Mouse (Mus musculus) heart, adult 2 months (tissue): Measurements from ENCODE around the gene Slc22a20. TPM values are rescaled to one million over a fixed set of nuclear protein-coding genes. Genes with fewer than 3 reads are reported as not detected.
A peak's percentile ranks its signal among the peaks of the same experiment; 100 is the strongest.

ENCODE experiments used
- DNase-seq, 2 experiments: peaks; one replicate each; pipeline ENCODE4 v3.0.0; 2021
- H3K27ac ChIP-seq: fragments of 200-600 bp; 2 replicates; pipeline ENCODE4 v1.8.1; 2022
- H3K27me3 ChIP-seq: fragments of 200-500 bp; 2 replicates; pipeline ENCODE4 v1.6.1; 2012; ENCODE audit warnings: mild to moderate bottlenecking, low read length, inconsistent platforms, mixed read lengths; ENCODE audit not compliant: control insufficient read depth, insufficient read depth
- H3K36me3 ChIP-seq: fragments of 200-500 bp; 2 replicates; pipeline ENCODE4 v1.6.1; 2012; ENCODE audit warnings: low read length, inconsistent platforms; ENCODE audit not compliant: control insufficient read depth, insufficient read depth
- H3K4me1 ChIP-seq: fragments of 200-500 bp; 2 replicates; pipeline ENCODE4 v1.6.1; 2011; ENCODE audit warnings: low read length; ENCODE audit not compliant: control insufficient read depth, insufficient read depth
- H3K4me3 ChIP-seq: fragments of 200-600 bp; 2 replicates; pipeline ENCODE4 v1.8.1; 2022
- H3K79me2 ChIP-seq: fragments of 200-500 bp; replicated peaks from 2 replicates; pipeline ENCODE4 v1.6.1; 2012; ENCODE audit warnings: mild to moderate bottlenecking, inconsistent platforms, low read length, moderate library complexity, mixed read lengths; ENCODE audit not compliant: control insufficient read depth, insufficient read depth
- H3K9ac ChIP-seq: fragments of 200-500 bp; 2 replicates; pipeline ENCODE4 v1.6.1; 2012; ENCODE audit warnings: low read depth, mild to moderate bottlenecking, control low read depth, inconsistent platforms, low read length, mixed read lengths
- CTCF ChIP-seq: fragments of 200-600 bp; IDR thresholded peaks from 2 replicates; pipeline ENCODE4 v1.8.1; 2022; ENCODE audit warnings: antibody characterized with exemption, mild to moderate bottlenecking, moderate library complexity
- EP300 ChIP-seq: fragments of 200-500 bp; IDR thresholded peaks from 2 replicates; pipeline ENCODE4 v1.6.1; 2011; ENCODE audit warnings: low read depth, low read length, control low read depth; ENCODE audit not compliant: insufficient read depth
- POLR2A ChIP-seq: fragments of 200-500 bp; IDR thresholded peaks from 2 replicates; pipeline ENCODE4 v1.6.1; 2011; ENCODE audit warnings: mild to moderate bottlenecking, low read depth, low read length, control low read depth; ENCODE audit not compliant: insufficient read depth
- WGBS: fragments of 180-500 bp; shearing (Covaris S2); methylation state at CpG from one replicate; pipeline ENCODE4 v1.1.7; 2018; 5-methylcytosine and 5-hydroxymethylcytosine counted together
- intact Hi-C: fragments of 180-260 bp; cut with DNase I; formaldehyde crosslinking; loops from one replicate; pipeline ENCODE4 v1.15.1; 2025
- polyA plus RNA-seq: library from polyadenylated mRNA; depleted of rRNA; stranded (reverse); fragments of >200 nt; gene quantifications from 2 replicates; pipeline ENCODE4 v1.2.3, GENCODE M21; 2012
- total RNA-seq, 2 experiments: library from RNA; stranded (reverse); gene quantifications; 2 replicates each; pipeline ENCODE4 v1.2.3; 2021

Slc22a20 gene
- total and polyA plus RNA-seq, 3 experiments = not detected

DNA sequence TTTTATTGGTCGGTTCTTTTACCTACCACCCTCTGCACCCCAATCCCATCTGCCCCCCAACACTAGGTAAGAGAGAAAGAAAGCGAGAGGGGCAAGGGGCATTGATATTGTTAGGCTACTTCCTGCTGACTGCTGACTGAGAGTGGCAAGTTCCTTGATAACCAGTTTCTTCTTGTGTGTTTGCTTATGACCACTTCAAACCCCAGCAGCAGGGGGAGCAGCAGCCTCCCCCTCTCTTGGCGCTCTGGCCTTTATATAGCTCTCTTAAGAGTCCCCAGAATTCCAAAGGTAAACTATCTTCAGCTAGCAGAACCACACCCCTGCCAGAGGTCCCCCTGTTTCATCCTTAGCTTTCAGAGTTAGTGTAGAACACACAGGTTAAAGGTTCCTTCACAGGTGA is 34.3 kb upstream of the Slc22a20 start:
- intact Hi-C loops = no loop called here
- no peaks in the 10 kb centered on the region for H3K4me1 ChIP-seq
- WGBS = 48% methylated on average over 3 of the region's 3 CpGs

DNA sequence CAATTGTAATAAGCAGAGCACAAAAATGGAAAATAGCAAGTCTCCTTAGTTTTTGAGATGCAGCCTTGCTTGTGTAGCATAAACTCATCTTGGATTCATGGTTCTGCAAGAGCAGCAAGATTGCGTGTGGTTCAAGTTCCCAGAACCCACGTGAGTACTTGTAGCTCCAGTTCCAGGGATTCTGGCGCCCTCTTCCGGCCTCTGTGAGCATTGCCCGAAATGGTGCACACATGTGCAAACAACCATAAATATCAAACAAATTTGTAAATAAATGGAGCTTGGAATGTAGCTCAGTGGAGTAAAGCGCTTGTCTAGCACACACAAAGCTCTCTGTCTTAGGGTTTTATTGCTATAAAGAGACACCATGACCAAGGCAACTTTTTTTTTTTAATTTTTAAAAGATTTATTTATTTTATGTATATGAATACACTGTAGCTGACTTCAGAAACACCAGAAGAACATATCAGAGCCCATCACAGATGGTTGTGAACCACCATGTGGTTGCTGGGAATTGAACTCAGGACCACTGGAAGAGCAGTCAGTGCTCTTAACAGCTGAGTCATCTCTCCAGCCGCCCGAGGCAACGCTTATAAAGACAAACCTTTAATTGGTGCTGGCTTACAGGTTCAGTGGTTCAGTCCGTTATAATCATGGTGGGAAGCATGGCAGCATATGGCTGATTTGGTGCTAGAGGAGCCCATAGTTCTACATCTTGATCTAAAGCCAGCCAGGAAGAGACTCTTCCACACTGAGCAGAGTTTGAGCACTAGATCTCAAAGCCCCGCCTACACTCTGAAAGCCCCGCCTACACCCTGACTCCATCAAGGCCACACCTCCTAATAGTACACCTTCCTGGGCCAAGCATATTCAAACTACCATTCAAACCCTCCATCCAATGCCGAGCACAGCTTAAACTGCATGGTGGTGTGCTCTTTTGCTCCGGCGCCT is 32.5 kb upstream of the Slc22a20 start:
- Histone ChIP-seq H3K79me2 (no peaks in the 10 kb centered on the region), H3K4me1 (peaks cover 4% of the 10 kb centered on the region), H3K36me3 (no peaks in the 10 kb centered on the region), H3K4me3 (no peak overlapping the region), H3K27ac (no peak overlapping the region), H3K9ac (no peak overlapping the region), H3K27me3 (peaks cover 3% of the 10 kb centered on the region; the same call in 1 of the 2 replicates)
- WGBS = 32% methylated on average over 15 of the region's 15 CpGs
- DNase-seq = peak; percentile 82 to 88
- TF ChIP-seq EP300 = peak; percentile 85
- TF ChIP-seq POLR2A = no peak
- peak; percentile 97 for TF ChIP-seq CTCF
- intact Hi-C loops = loop anchor here (1.0 to 2.0 kb wide), 2 partner anchors 53 to 232 kb away; no protein-coding TSS in a partner anchor

More for the DNA sequence above, 34.3 kb upstream of the Slc22a20 start:
- Histone ChIP-seq H3K36me3 (no peaks in the 10 kb centered on the region), H3K9ac (no peak overlapping the region), H3K27ac (no peak overlapping the region), H3K79me2 (no peaks in the 10 kb centered on the region), H3K4me3 (no peak overlapping the region), H3K27me3 (peaks cover 3% of the 10 kb centered on the region; the same call in 1 of the 2 replicates)
- DNase-seq = no peak
- 0 out of 2 replicates have a peak, but pooled peaks have one; percentile 6 for TF ChIP-seq CTCF
- no peak for TF ChIP-seq POLR2A
- TF ChIP-seq EP300 = no peak

DNA sequence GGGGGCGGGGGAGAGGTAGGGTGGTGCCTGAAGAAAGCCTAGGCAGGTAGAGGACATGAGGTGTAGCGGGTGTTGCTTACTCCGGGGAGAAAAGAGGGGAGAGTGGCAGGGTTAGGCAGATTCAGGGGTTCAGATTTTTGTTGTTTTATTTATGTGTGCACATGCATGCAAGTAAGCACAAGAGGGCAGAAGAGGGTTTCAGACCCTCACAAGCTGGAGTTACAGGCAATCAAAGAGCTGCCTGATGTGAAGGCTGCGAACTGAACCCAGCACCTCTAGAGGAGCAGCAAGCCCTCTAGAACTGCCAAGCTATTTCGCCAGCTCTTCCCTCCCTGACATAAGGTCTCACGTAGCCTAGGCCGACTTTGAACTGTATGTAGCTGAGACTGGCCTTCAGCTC is 30.6 kb upstream of the Slc22a20 start:
- no peak overlapping the region for H3K9ac ChIP-seq
- no peaks in the 10 kb centered on the region for H3K27me3 ChIP-seq
- H3K27ac ChIP-seq = no peak overlapping the region
- intact Hi-C loops = loop anchor here (2.0 kb wide), 1 partner anchor 26 kb away; no protein-coding TSS in a partner anchor
- H3K36me3 ChIP-seq = no peaks in the 10 kb centered on the region
- peaks cover 4% of the 10 kb centered on the region for H3K4me1 ChIP-seq
- TF ChIP-seq POLR2A (no peak), CTCF (peak; percentile 40), EP300 (no peak)
- no peak for DNase-seq
- 70% methylated on average over 7 of the region's 7 CpGs for WGBS
- no peaks in the 10 kb centered on the region for H3K79me2 ChIP-seq
- no peak overlapping the region for H3K4me3 ChIP-seq

DNA sequence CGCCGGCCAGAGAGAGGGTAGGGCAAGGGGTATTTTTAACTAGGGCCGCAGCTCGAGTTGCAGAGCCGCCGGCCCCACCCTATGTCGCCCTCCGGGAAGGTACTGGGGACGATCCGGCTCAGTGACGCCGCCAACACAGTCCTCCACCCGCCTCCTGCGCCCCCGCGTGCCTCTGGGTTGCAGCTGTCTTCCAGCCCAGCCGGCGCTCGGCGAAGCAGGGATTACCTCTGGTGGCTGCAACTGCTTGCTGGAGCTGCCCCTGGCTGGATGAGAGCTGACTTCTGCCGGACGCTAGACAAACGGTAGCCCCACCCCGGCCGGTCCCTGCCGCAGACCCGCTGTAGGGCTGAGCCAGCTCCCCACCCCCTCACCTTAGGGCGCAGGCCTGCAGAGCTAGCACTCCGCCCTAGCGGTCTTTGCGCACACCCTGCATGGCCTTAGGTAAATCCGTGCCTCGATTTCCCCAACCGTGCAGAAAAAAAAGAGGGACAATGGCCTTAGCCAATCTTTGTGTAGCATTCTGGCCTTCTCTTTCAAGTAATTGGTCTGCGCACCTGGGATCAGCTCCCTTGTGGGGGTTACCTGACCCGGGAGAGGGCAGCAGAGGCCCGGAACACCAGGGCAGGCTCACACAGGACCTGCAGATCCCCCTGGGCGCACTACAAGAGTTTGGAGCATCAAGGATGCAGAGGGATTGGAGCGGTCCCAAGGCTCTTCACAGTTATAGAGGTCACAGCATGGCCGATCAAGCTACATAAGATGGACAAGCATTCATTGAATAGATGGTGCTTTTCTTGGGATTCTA is 29.8 kb upstream of the Slc22a20 start, which contains the start of gene Capn1:
Gene Capn1, minus strand, starts transcription at position 387 of the 805 bp plus-strand sequence.
- WGBS = 6% methylated on average over 40 of the region's 40 CpGs
- intact Hi-C loops = loop anchor here (2.0 kb wide), 2 partner anchors 27 to 93 kb away; no protein-coding TSS in a partner anchor
- peak; percentile 83 to 84 for DNase-seq

DNA sequence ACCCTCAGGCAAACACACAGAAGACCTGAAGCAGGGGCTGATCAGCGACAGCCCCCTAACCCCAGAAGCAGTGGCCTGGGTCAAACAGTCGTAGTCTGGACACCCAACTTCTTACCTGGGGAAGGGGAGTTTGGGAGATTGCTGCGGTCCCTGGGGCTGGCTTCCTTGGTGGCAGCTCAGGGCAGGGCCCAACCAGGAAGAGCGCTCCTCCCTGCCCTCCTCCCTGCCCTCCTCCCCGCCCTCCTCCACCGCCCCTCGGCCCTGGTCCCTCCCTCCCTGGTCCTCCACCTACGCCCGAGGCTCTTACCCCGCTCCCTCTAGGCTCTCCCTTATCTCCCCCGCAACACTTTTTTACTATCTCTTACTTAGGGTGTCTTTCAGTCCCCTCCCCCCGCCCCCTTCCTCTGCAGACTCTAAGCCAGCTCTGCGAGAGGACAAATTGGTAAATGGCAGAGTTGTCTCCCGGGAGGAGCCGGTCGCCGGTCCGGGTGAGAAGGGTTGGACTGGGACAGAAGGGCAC is 29.1 kb upstream of the Slc22a20 start:
- H3K27ac ChIP-seq = peak overlapping the region; percentile 88
- H3K36me3 ChIP-seq = no peaks in the 10 kb centered on the region
- intact Hi-C loops = loop anchor here (2.0 kb wide), 1 partner anchor 92 kb away; no protein-coding TSS in a partner anchor
- peak overlapping the region; percentile 77 for H3K9ac ChIP-seq
- no peaks in the 10 kb centered on the region for H3K79me2 ChIP-seq
- WGBS = under 1% methylated on average over 15 of the region's 18 CpGs
- TF ChIP-seq POLR2A (peak; percentile 63; the same call in 1 of the 2 replicates), CTCF (no peak)
- H3K27me3 ChIP-seq = no peaks in the 10 kb centered on the region
- peak overlapping the region; percentile 77 for H3K4me3 ChIP-seq
- peaks cover 4% of the 10 kb centered on the region for H3K4me1 ChIP-seq
- peak; percentile 70 to 73 for DNase-seq

More for the DNA sequence above, 29.8 kb upstream of the Slc22a20 start, which contains the start of gene Capn1:
- Histone ChIP-seq H3K4me3 (peak within 1 kb of the TSS; percentile 77), H3K9ac (peak within 1 kb of the TSS; percentile 77), H3K79me2 (no peaks in the 10 kb centered on the region), H3K36me3 (no peaks in the 10 kb centered on the region), H3K27ac (peak within 1 kb of the TSS; percentile 88), H3K27me3 (no peaks in the 10 kb centered on the region), H3K4me1 (peaks cover 4% of the 10 kb centered on the region)
- peak; percentile 40; the same call in 1 of the 2 replicates for TF ChIP-seq CTCF
- TF ChIP-seq EP300 = no peak
